Mouse (Mus musculus) yolk sac, embryonic 10.5 days (tissue): ENCODE results near the gene Dynlrb2.

Source experiments
- DNase-seq: peaks from one replicate; pipeline ENCODE4 v3.0.0-alpha.2; 2017; ENCODE audit warnings: low spot score

Gene Dynlrb2

GRCm38 (mm10) chr8:116504477-116505120 lies at the start of gene Dynlrb2:
Gene Dynlrb2, plus strand, starts transcription at chr8:116504974.
- peak; percentile 83 for DNase-seq

GRCm38 (mm10) chr8:116458569-116458968 lies 46.2 kb upstream of the Dynlrb2 start:
- no peak for DNase-seq

- no peak for DNase-seq
Measured at GRCm38 (mm10) chr8:116461472-116461871, 43.3 kb upstream of the Dynlrb2 start.

GRCm38 (mm10) chr8:116466586-116466985 lies 38.2 kb upstream of the Dynlrb2 start:
- no peak for DNase-seq

- no peak for DNase-seq
Measured at GRCm38 (mm10) chr8:116467027-116467426, 37.7 kb upstream of the Dynlrb2 start.

GRCm38 (mm10) chr8:116477941-116478340 lies 26.8 kb upstream of the Dynlrb2 start:
- DNase-seq, result no peak

- no peak for DNase-seq
Measured at GRCm38 (mm10) chr8:116478681-116479080, 26.1 kb upstream of the Dynlrb2 start.

GRCm38 (mm10) chr8:116480894-116481293 lies 23.9 kb upstream of the Dynlrb2 start:
- peak; percentile 30 for DNase-seq

- no peak for DNase-seq
Measured at GRCm38 (mm10) chr8:116482738-116483137, 22.0 kb upstream of the Dynlrb2 start.

- no peak for DNase-seq
Measured at GRCm38 (mm10) chr8:116484087-116484486, 20.7 kb upstream of the Dynlrb2 start.

- no peak for DNase-seq
Measured at GRCm38 (mm10) chr8:116488546-116488945, 16.2 kb upstream of the Dynlrb2 start.

- no peak for DNase-seq
Measured at GRCm38 (mm10) chr8:116500057-116500809, 4.5 kb upstream of the Dynlrb2 start.

GRCm38 (mm10) chr8:116508721-116509120 lies 3.9 kb downstream of the Dynlrb2 start:
- no peak for DNase-seq

- no peak for DNase-seq
Measured at GRCm38 (mm10) chr8:116509247-116509646, 4.5 kb downstream of the Dynlrb2 start.

GRCm38 (mm10) chr8:116519676-116520075 lies 14.9 kb downstream of the Dynlrb2 start:
- DNase-seq, result no peak

GRCm38 (mm10) chr8:116521208-116521607 lies 16.4 kb downstream of the Dynlrb2 start:
- no peak for DNase-seq

GRCm38 (mm10) chr8:116521641-116522040 lies 16.9 kb downstream of the Dynlrb2 start:
- no peak for DNase-seq

- DNase-seq, result no peak
Measured at GRCm38 (mm10) chr8:116522104-116522767, 17.5 kb downstream of the Dynlrb2 start.

- DNase-seq, result no peak
Measured at GRCm38 (mm10) chr8:116524915-116525314, 20.1 kb downstream of the Dynlrb2 start.

- no peak for DNase-seq
Measured at GRCm38 (mm10) chr8:116528736-116529135, 24.0 kb downstream of the Dynlrb2 start.

GRCm38 (mm10) chr8:116533081-116533480 lies 28.3 kb downstream of the Dynlrb2 start:
- DNase-seq, result no peak

GRCm38 (mm10) chr8:116536786-116537185 lies 32.0 kb downstream of the Dynlrb2 start:
- DNase-seq, result no peak

- DNase-seq, result no peak
Measured at GRCm38 (mm10) chr8:116538763-116539162, 34.0 kb downstream of the Dynlrb2 start.
